In the genomic region with DNA sequence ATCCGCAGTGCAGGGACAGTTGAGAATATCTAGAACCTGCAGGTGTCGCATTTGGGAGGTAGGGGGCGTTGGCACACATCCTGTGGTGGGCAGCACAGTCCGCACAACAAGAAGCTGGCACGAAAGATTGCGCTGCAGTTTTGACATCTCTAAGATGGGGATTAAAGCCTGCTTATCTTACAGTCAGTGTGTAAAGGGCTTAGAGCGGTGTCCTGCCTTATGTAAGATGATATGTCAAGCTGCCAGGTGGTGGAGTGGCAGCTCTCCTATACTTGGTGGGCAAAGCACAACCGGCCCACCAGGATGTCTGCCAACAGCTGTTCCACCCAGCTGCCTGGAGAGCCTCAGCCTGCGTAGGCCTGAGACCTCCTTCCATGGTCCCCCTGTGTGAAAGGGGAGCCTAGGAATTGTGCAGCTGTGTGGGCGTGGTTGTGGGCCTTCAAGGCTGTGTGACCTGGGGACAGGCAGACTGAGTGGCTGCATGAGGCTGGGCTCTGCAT, we compare ENCODE assay signal across 10 mouse cellular contexts. TPM values are rescaled to one million over a fixed set of nuclear protein-coding genes. Genes with fewer than 3 reads are reported as not detected.
DNase-seq lines count a peak whose midpoint lies in the region; ATAC-seq and TF ChIP-seq lines count a peak whose summit lies in the region.
"Had no signal": no experiment of that assay in that cellular context is flagged by ENCODE, and none has a peak within 500 bp of the region (broad histone marks: within the 10 kb centered on the region; RNA-seq: fewer than 3 reads in every experiment).

No protein-coding gene starts in this region.

- DNase-seq in kidney, adult 11 months = no peak
- peak; percentile 28 for DNase-seq in ZHBTc4 (ENCODE audit: low read depth, low spot score)
- peak; percentile 49 for DNase-seq in forelimb bud, embryonic 11.5 days (ENCODE audit: low read depth, low spot score)
- no peak for DNase-seq in adrenal gland, adult 18-20 months (ENCODE audit: low spot score in 2 of 2)
- DNase-seq: kidney, postnatal 36 days had no signal

- H3K36me3 ChIP-seq in kidney, embryonic 14.5 days (ENCODE audit: control insufficient read depth, insufficient read depth, low read length) = no peaks in the 10 kb centered on the region
- no peaks in the 10 kb centered on the region for H3K36me3 ChIP-seq in myocyte (ENCODE audit: control insufficient read depth, insufficient read depth)
- H3K36me3 ChIP-seq: forebrain, embryonic 15.5 days had no signal

- no peak overlapping the region for H3K9ac ChIP-seq in kidney, embryonic 14.5 days (ENCODE audit: low read depth, low read length)
- H3K9ac ChIP-seq: forebrain, embryonic 15.5 days had no signal

- no peak overlapping the region for H3K4me3 ChIP-seq in kidney, embryonic 14.5 days (ENCODE audit: low read length)
- H3K4me3 ChIP-seq in myocyte = no peak overlapping the region
- H3K4me3 ChIP-seq: forebrain, embryonic 15.5 days had no signal

- no peaks in the 10 kb centered on the region for H3K9me3 ChIP-seq in kidney, embryonic 14.5 days (ENCODE audit: control insufficient read depth, low read length)
- H3K9me3 ChIP-seq: forebrain, embryonic 15.5 days had no signal

- peak; percentile 76 for ATAC-seq in kidney, embryonic 14.5 days (ENCODE audit: low FRiP score, low TSS enrichment)
- ATAC-seq in erythroid progenitor cell, adult 5-6 weeks (replicated peaks; ENCODE audit: low FRiP score, poor library complexity, severe bottlenecking) = no peak
- no peak for ATAC-seq in inflammation-experienced regulatory T-cells, adult 6 months
- ATAC-seq: forebrain, embryonic 15.5 days had no signal

- no peak overlapping the region for H3ac ChIP-seq in myocyte (ENCODE audit: control insufficient read depth, insufficient read length)

- WGBS in kidney, embryonic 14.5 days = 51% methylated on average over 10 of the region's 10 CpGs

- H3K4me2 ChIP-seq in kidney, embryonic 14.5 days (replicated peaks; ENCODE audit: low read depth, low read length) = no peak overlapping the region
- H3K4me2 ChIP-seq in myocyte (ENCODE audit: low read depth) = no peak overlapping the region
- H3K4me2 ChIP-seq: forebrain, embryonic 15.5 days had no signal

- TF ChIP-seq POLR2A in myocyte (IDR thresholded peaks at IDR 0.05; ENCODE audit: insufficient read length, low read depth) = no peak

- no peaks in the 10 kb centered on the region for H3K27me3 ChIP-seq in kidney, embryonic 14.5 days (ENCODE audit: control insufficient read depth, insufficient read depth, low read length)
- H3K27me3 ChIP-seq in myocyte (ENCODE audit: control insufficient read depth, insufficient read depth, insufficient read length) = no peaks in the 10 kb centered on the region
- H3K27me3 ChIP-seq: forebrain, embryonic 15.5 days had no signal

- H3K27ac ChIP-seq in kidney, embryonic 14.5 days (ENCODE audit: low read depth, low read length) = no peak overlapping the region
- H3K27ac ChIP-seq: forebrain, embryonic 15.5 days had no signal

- no peaks in the 10 kb centered on the region for H3K4me1 ChIP-seq in kidney, embryonic 14.5 days (ENCODE audit: control insufficient read depth, insufficient read depth, low read length)

- H3K79me2 ChIP-seq in myocyte (ENCODE audit: control insufficient read depth, insufficient read depth) = no peaks in the 10 kb centered on the region

TF ChIP-seq in myocyte, 11 proteins besides CTCF, POLR2A, EP300 and RAD21:
- TF ChIP-seq CEBPB (IDR thresholded peaks at IDR 0.05; ENCODE audit: insufficient read depth, poor library complexity, severe bottlenecking) (no peak), MAX (IDR thresholded peaks at IDR 0.05; ENCODE audit: low read depth) (no peak), MYOG (IDR thresholded peaks at IDR 0.05; ENCODE audit: control insufficient read depth in 1 of 3, insufficient read depth in 1 of 3, insufficient read length in 2 of 3, low read depth in 2 of 3) (peak; percentile 86 to 100 (median 99)), SRF (IDR thresholded peaks at IDR 0.05; ENCODE audit: control insufficient read depth, insufficient read length, low read depth) (no peak), TCF3 (IDR thresholded peaks at IDR 0.05; ENCODE audit: insufficient read length, low read depth) (peak; percentile 94), TCF12 (IDR thresholded peaks at IDR 0.05; ENCODE audit: insufficient read depth, poor library complexity, severe bottlenecking) (peak; percentile 93), MYOD1 (IDR thresholded peaks at IDR 0.05; ENCODE audit: control insufficient read depth in 1 of 3, insufficient read length in 2 of 3, low read depth in 2 of 3) (peak; percentile 63 to 98 (median 98))

RNA-seq across cellular contexts. Expression of a gene that starts 11.3 kb away (rescaled TPM):
- polyA plus RNA-seq in kidney, embryonic 14.5 days (2014; fragmentation: Nextera tagmentation; extraction: Ambion mirVana) = 2.7 and 3.4 TPM in 2 replicates
- 1.5 TPM for polyA plus RNA-seq in myocyte (2012; fragmentation: generic; extraction: Trizol)
- 3.6 TPM in 1 of 2 replicates, not detected in the other for total RNA-seq in erythroid progenitor cell, adult 5-6 weeks (2015; ENCODE audit: low replicate concordance)
- not detected in 2 replicates for total RNA-seq in erythroid progenitor cell, adult 5-6 weeks (2017; ENCODE audit: low replicate concordance)
- polyA plus RNA-seq in inflammation-experienced regulatory T-cells, adult 6 months (2017; shearing (Covaris generic)) = 1 to 10 TPM in 2 of 3 experiments, under 1 TPM in 1; 0.62 to 9.3 (median 2.1) TPM
- total RNA-seq in adrenal gland, adult 18-20 months (2021) = 1 to 10 TPM in 1 of 2 experiments, under 1 TPM in 1; 0.45 to 2.2 TPM

RNA-seq across cellular contexts. Expression of a gene that starts 33.6 kb away (rescaled TPM):
- 24.1 and 36.5 TPM in 2 replicates for polyA plus RNA-seq in kidney, embryonic 14.5 days (2014; fragmentation: Nextera tagmentation; extraction: Ambion mirVana)
- 9.8 TPM for polyA plus RNA-seq in myocyte (2012; fragmentation: generic; extraction: Trizol)
- total RNA-seq in erythroid progenitor cell, adult 5-6 weeks (2015; ENCODE audit: low replicate concordance) = 58.7 and 62.5 TPM in 2 replicates
- total RNA-seq in erythroid progenitor cell, adult 5-6 weeks (2017; ENCODE audit: low replicate concordance) = 40.8 and 74.2 TPM in 2 replicates
- 100 to 1,000 TPM; 167 to 200 (median 173) TPM for polyA plus RNA-seq in inflammation-experienced regulatory T-cells, adult 6 months (2017; shearing (Covaris generic))
- 10 to 100 TPM; 24.4 to 27.2 TPM for total RNA-seq in adrenal gland, adult 18-20 months (2021)

RNA-seq across cellular contexts. Expression of a gene that starts 34.4 kb away (rescaled TPM):
- 63.4 and 70.5 TPM in 2 replicates for polyA plus RNA-seq in kidney, embryonic 14.5 days (2014; fragmentation: Nextera tagmentation; extraction: Ambion mirVana)
- 24.1 TPM for polyA plus RNA-seq in myocyte (2012; fragmentation: generic; extraction: Trizol)
- 17.3 and 21.8 TPM in 2 replicates for total RNA-seq in erythroid progenitor cell, adult 5-6 weeks (2015; ENCODE audit: low replicate concordance)
- total RNA-seq in erythroid progenitor cell, adult 5-6 weeks (2017; ENCODE audit: low replicate concordance) = 9.9 and 10.2 TPM in 2 replicates
- polyA plus RNA-seq in inflammation-experienced regulatory T-cells, adult 6 months (2017; shearing (Covaris generic)) = 100 to 1,000 TPM; 103 to 135 (median 128) TPM
- total RNA-seq in adrenal gland, adult 18-20 months (2021) = 10 to 100 TPM; 37.2 to 52.7 TPM

RNA-seq across cellular contexts. Expression of a gene that starts 41.8 kb away (rescaled TPM):
- polyA plus RNA-seq in kidney, embryonic 14.5 days (2014; fragmentation: Nextera tagmentation; extraction: Ambion mirVana) = 217 and 305 TPM in 2 replicates
- polyA plus RNA-seq in myocyte (2012; fragmentation: generic; extraction: Trizol) = 118 TPM
- total RNA-seq in erythroid progenitor cell, adult 5-6 weeks (2015; ENCODE audit: low replicate concordance) = 59.1 and 59.9 TPM in 2 replicates
- 33.0 and 34.5 TPM in 2 replicates for total RNA-seq in erythroid progenitor cell, adult 5-6 weeks (2017; ENCODE audit: low replicate concordance)
- 100 to 1,000 TPM in 1 of 3 experiments, 10 to 100 TPM in 2; 60.0 to 106 (median 82.2) TPM for polyA plus RNA-seq in inflammation-experienced regulatory T-cells, adult 6 months (2017; shearing (Covaris generic))
- 100 to 1,000 TPM; 252 to 298 TPM for total RNA-seq in adrenal gland, adult 18-20 months (2021)

Comparison
In these comparisons a context has a peak if more than half of its experiments do, and no peak if none do; other contexts are left out.
1. DNase-seq: peak in ZHBTc4 (single experiment) and forelimb bud, embryonic 11.5 days (single experiment); none in kidney, adult 11 months (single experiment) and adrenal gland, adult 18-20 months (0 of 2).